Mouse (Mus musculus) urinary bladder, postnatal 36 days (tissue): Measurements from ENCODE around the gene Cwc22.

Source experiments
- DNase-seq, 2 experiments: peaks; one replicate each; pipeline ENCODE4 v3.0.0; 2022; ENCODE audit warnings: low spot score in 2 of 2, mixed read lengths in 1 of 2

Gene Cwc22

GRCm38 (mm10) chr2:77925187-77925924 lies 20.8 kb downstream of the Cwc22 start:
- DNase-seq, result no peak

GRCm38 (mm10) chr2:77924003-77924402 lies 22.2 kb downstream of the Cwc22 start:
- DNase-seq, result no peak

GRCm38 (mm10) chr2:77923182-77923581 lies 23.0 kb downstream of the Cwc22 start:
- DNase-seq, result no peak

GRCm38 (mm10) chr2:77921307-77921706 lies 24.9 kb downstream of the Cwc22 start:
- no peak for DNase-seq

GRCm38 (mm10) chr2:77920621-77921020 lies 25.6 kb downstream of the Cwc22 start:
- no peak for DNase-seq

GRCm38 (mm10) chr2:77918474-77918873 lies 27.7 kb downstream of the Cwc22 start:
- no peak for DNase-seq

GRCm38 (mm10) chr2:77918006-77918405 lies 28.2 kb downstream of the Cwc22 start:
- no peak for DNase-seq

- no peak for DNase-seq
These were observed 28.8 kb downstream of the Cwc22 start for GRCm38 (mm10) chr2:77917360-77917734.

GRCm38 (mm10) chr2:77916586-77917359 lies 29.4 kb downstream of the Cwc22 start:
- DNase-seq, result no peak

- DNase-seq, result no peak
These were observed 31.0 kb downstream of the Cwc22 start for GRCm38 (mm10) chr2:77915187-77915586.

GRCm38 (mm10) chr2:77913628-77914027 lies 32.5 kb downstream of the Cwc22 start:
- no peak for DNase-seq

- DNase-seq, result no peak
These were observed 34.0 kb downstream of the Cwc22 start for GRCm38 (mm10) chr2:77912197-77912596.

- DNase-seq, result no peak
These were observed 34.7 kb downstream of the Cwc22 start for GRCm38 (mm10) chr2:77911452-77911851.

- no peak for DNase-seq
These were observed 36.0 kb downstream of the Cwc22 start for GRCm38 (mm10) chr2:77910216-77910615.

GRCm38 (mm10) chr2:77907164-77907563 lies 39.0 kb downstream of the Cwc22 start:
- no peak for DNase-seq

GRCm38 (mm10) chr2:77905023-77905422 lies 41.2 kb downstream of the Cwc22 start:
- no peak for DNase-seq

GRCm38 (mm10) chr2:77904495-77904894 lies 41.7 kb downstream of the Cwc22 start:
- no peak for DNase-seq

- DNase-seq, result no peak
These were observed 42.2 kb downstream of the Cwc22 start for GRCm38 (mm10) chr2:77903979-77904378.

GRCm38 (mm10) chr2:77903098-77903497 lies 43.1 kb downstream of the Cwc22 start:
- DNase-seq, result no peak

GRCm38 (mm10) chr2:77901269-77901668 lies 44.9 kb downstream of the Cwc22 start:
- no peak for DNase-seq

- no peak for DNase-seq
These were observed 45.4 kb downstream of the Cwc22 start for GRCm38 (mm10) chr2:77900741-77901140.

- no peak for DNase-seq
These were observed 46.1 kb downstream of the Cwc22 start for GRCm38 (mm10) chr2:77900111-77900510.

GRCm38 (mm10) chr2:77898436-77898835 lies 47.7 kb downstream of the Cwc22 start:
- DNase-seq, result no peak
